Mouse (Mus musculus) kidney, embryonic 16.5 days (tissue): ENCODE data around the gene Zc3h18. TPM values are rescaled to one million over a fixed set of nuclear protein-coding genes. Genes with fewer than 3 reads are reported as not detected.

ENCODE experiments used
- ATAC-seq: fragments of 200-750 bp; cut with Nextera tagmentation; 2 replicates; pipeline ENCODE4 v1.8.0; 2017; ENCODE audit warnings: moderate TSS enrichment; ENCODE audit not compliant: low FRiP score, low TSS enrichment
- H3K27ac ChIP-seq: fragments of 300-500 bp; sonication (generic); 2 replicates; pipeline ENCODE4 v1.5.1; 2014; ENCODE audit warnings: low read length
- H3K27me3 ChIP-seq: fragments of 300-500 bp; sonication (generic); 2 replicates; pipeline ENCODE4 v1.6.1; 2014; ENCODE audit warnings: low read length, control low read depth, mixed read lengths; ENCODE audit not compliant: insufficient read depth
- H3K36me3 ChIP-seq: fragments of 300-500 bp; sonication (generic); 2 replicates; pipeline ENCODE4 v1.6.1; 2014; ENCODE audit warnings: low read length, control low read depth, mixed read lengths; ENCODE audit not compliant: insufficient read depth
- H3K4me1 ChIP-seq: fragments of 300-500 bp; sonication (generic); 2 replicates; pipeline ENCODE4 v1.6.1; 2014; ENCODE audit warnings: low read length, control low read depth, mixed read lengths; ENCODE audit not compliant: insufficient read depth
- H3K4me2 ChIP-seq: fragments of 300-500 bp; sonication (generic); replicated peaks from 2 replicates; pipeline ENCODE4 v1.6.1; 2014; ENCODE audit warnings: low read depth, low read length
- H3K4me3 ChIP-seq: fragments of 300-500 bp; sonication (generic); 2 replicates; pipeline ENCODE4 v1.5.1; 2014; ENCODE audit warnings: mild to moderate bottlenecking, low read length
- H3K9ac ChIP-seq: fragments of 300-500 bp; sonication (generic); replicated peaks from 2 replicates; pipeline ENCODE4 v1.6.1; 2014; ENCODE audit warnings: low read length
- H3K9me3 ChIP-seq: fragments of 300-500 bp; sonication (generic); 2 replicates; pipeline ENCODE4 v1.6.1; 2016; ENCODE audit warnings: low read length, control low read depth
- WGBS: fragments of 180-500 bp; shearing (Covaris S2); extraction: QIAGEN DNeasy Blood & Tissue Kit; methylation state at CpG from one replicate; pipeline ENCODE4 v1.1.7; 2014; 5-methylcytosine and 5-hydroxymethylcytosine counted together
- polyA plus RNA-seq: library from polyadenylated mRNA; unstranded; fragments of >200 nt; fragmentation: Nextera tagmentation; extraction: Ambion mirVana; gene quantifications from 2 replicates; pipeline ENCODE4 v1.2.1, GENCODE M21; 2015

Zc3h18 gene
- polyA plus RNA-seq = 50.1 and 50.6 TPM in 2 replicates

GRCm38 (mm10) chr8:122376365-122377231 is at the start of gene Zc3h18:
TSS of gene Zc3h18 (plus strand) at chr8:122376609.
- H3K4me1 ChIP-seq = peaks cover 24% of the 10 kb centered on the region
- H3K9me3 ChIP-seq = no peaks in the 10 kb centered on the region
- peak within 1 kb of the TSS; percentile 96 for H3K9ac ChIP-seq
- ATAC-seq = peak; percentile 95
- peaks cover 5% of the 10 kb centered on the region; the same call in 1 of the 2 replicates for H3K36me3 ChIP-seq
- peak within 1 kb of the TSS; percentile 91 for H3K4me3 ChIP-seq
- H3K4me2 ChIP-seq = peak within 1 kb of the TSS; percentile 87
- peak within 1 kb of the TSS; percentile 95 for H3K27ac ChIP-seq
- H3K27me3 ChIP-seq = no peaks in the 10 kb centered on the region
- under 1% methylated on average over 85 of the region's 107 CpGs for WGBS

GRCm38 (mm10) chr8:122329072-122329471 is 47.3 kb upstream of the Zc3h18 start:
- H3K27me3 ChIP-seq = no peaks in the 10 kb centered on the region
- H3K4me1 ChIP-seq = peaks cover 40% of the 10 kb centered on the region
- no peaks in the 10 kb centered on the region for H3K9me3 ChIP-seq
- ATAC-seq = no peak
- H3K4me2 ChIP-seq = no peak overlapping the region
- H3K36me3 ChIP-seq = 0 out of 2 replicates have a peak, but pooled peaks cover 3% of the 10 kb centered on the region
- 70% methylated on average over 5 of the region's 8 CpGs for WGBS
- H3K27ac ChIP-seq = no peak overlapping the region
- H3K4me3 ChIP-seq = no peak overlapping the region
- H3K9ac ChIP-seq = no peak overlapping the region

DNA sequence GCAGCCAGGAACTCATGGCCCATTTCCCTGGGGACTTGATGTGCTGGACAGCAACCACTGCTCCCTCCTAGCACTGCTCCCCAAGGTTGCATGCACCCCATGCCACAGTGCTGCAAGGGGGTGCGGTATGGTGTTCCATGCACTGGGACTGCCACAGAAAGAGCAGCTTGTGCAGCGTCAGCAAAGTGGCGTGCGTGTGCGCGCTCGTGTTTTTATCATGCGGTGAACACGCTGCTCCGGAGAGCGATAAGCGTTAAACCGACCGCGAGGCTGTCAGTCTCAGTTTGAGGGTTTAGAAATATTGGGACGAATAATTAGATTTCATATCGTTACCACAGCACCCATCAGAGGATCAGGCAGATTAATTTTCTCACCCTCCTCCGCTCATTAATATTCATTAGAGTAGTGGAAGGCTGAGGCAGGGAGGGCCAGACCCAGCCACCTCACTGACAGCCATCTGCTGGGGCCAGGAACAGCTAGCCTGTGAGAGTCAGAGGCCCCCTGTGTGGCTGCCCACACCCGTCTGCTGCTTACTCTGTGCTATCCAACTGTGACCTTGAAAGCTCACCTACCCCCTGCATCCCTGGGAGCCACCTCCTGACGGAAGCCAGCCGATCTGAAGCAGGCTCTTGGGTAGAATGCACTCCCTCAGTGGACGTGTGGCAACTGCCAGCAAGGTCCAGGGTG is 46.7 kb upstream of the Zc3h18 start:
- Histone ChIP-seq H3K36me3 (0 out of 2 replicates have a peak, but pooled peaks cover 3% of the 10 kb centered on the region), H3K4me3 (no peak overlapping the region), H3K9ac (no peak overlapping the region), H3K9me3 (no peaks in the 10 kb centered on the region), H3K4me1 (peaks cover 34% of the 10 kb centered on the region), H3K27ac (no peak overlapping the region), H3K4me2 (no peak overlapping the region), H3K27me3 (no peaks in the 10 kb centered on the region; the same call in 1 of the 2 replicates)
- 81% methylated on average over 22 of the region's 22 CpGs for WGBS
- no peak for ATAC-seq

DNA sequence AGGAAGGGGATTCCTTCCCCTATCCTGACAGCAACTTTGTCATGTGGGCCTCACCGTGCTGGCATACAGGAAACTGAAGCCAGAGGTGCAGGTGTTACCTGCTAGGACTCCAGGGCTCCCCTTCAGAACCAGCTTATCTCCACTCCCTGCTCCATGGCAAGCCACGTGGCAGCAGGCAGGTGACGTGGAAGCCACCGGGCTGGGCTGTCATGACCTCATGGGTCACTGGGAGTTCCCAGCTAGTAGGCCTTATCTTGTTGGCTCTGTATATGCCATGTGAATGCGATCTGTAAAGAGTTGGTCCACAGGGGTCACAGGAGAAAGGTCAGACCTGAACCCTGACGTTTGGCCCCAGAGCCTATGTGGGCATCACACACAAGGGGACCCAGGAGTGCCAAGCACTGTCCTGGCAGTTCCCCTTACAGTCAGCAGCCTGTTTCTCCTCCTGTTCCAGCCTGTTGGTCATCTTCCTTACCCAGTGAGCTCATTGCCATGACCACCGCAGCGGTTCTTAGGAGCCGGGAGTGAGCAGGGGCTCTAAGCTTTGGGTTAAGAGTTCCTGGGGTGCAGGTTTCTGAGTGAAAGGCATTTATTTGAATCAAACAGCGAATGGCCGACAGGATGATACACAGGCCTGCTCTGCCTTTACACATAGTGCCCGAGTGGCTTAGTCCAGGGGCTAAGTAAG is 45.8 kb upstream of the Zc3h18 start:
- H3K4me3 ChIP-seq = no peak overlapping the region
- peaks cover 9% of the 10 kb centered on the region for H3K27me3 ChIP-seq
- peaks cover 32% of the 10 kb centered on the region for H3K4me1 ChIP-seq
- H3K9ac ChIP-seq = 0 out of 2 replicates have a peak overlapping the region, but pooled peaks have one; percentile 22
- H3K4me2 ChIP-seq = no peak overlapping the region
- 0 out of 2 replicates have a peak, but pooled peaks cover 3% of the 10 kb centered on the region for H3K36me3 ChIP-seq
- H3K9me3 ChIP-seq = no peaks in the 10 kb centered on the region
- no peak for ATAC-seq
- WGBS = 70% methylated on average over 12 of the region's 12 CpGs
- H3K27ac ChIP-seq = peak overlapping the region; percentile 82

DNA sequence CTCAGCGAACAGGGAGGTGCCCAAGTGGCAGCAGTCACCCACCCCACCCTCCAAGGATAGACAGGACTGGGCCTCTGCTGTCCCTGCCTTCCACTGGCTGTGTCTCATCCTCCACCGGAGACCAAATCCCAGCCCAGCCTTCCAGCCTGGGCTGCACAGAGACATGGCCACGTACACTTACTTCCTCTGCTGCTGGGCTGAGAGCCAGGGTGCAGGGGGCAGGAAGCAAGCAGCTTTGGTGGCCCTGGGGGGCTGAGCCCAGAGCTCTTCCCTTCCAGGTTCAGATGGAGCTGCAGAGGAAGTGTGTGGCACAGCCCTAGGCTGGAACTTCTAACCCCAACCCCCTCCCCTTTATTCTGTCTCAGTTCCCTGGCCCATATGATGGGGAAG is 45.3 kb upstream of the Zc3h18 start:
- peak; percentile 65 for ATAC-seq
- Histone ChIP-seq H3K27ac (peak overlapping the region; percentile 82), H3K4me1 (peaks cover 31% of the 10 kb centered on the region), H3K27me3 (peaks cover 10% of the 10 kb centered on the region), H3K4me2 (no peak overlapping the region), H3K4me3 (no peak overlapping the region), H3K36me3 (peaks cover 6% of the 10 kb centered on the region; the same call in 1 of the 2 replicates), H3K9ac (no peak overlapping the region), H3K9me3 (no peaks in the 10 kb centered on the region)
- WGBS = 60% methylated on average over 3 of the region's 3 CpGs

DNA sequence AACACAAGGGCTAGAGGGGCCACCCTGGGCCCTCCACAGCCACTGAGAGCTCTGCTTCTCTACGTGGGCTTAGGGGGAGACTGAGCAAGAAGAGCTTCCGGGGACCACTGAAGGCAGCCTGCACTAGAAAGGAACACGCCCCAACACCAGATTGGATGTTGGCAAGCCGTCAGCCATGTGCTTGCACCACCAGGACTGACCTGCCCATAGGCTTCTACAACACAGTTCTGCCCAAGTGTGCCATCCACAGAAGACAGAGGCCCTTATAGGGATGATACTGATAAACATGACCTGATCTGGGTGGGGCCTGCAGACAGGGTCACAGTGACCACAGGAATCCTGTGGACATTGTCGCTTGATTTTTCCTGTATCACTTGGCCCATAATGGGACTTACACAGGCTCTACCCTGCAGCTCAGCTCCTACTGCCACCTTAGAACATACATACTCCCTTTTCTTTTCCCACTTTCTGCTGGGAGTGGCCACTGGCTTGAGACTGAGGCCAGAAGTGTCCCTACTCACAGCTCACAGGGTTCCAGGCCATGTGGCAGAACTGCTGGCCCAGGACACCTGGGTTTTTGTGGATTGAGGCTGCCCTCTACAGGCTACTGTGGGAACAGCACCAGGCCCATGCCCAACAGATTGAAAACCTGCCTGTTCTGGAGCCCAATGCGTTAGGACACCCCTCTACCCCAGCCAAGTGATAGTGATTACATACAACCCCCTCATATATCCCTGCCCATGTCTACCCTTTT is 43.5 kb upstream of the Zc3h18 start:
- Histone ChIP-seq H3K36me3 (peaks cover 11% of the 10 kb centered on the region), H3K9me3 (no peaks in the 10 kb centered on the region), H3K27me3 (peaks cover 27% of the 10 kb centered on the region), H3K4me1 (peaks cover 30% of the 10 kb centered on the region), H3K9ac (no peak overlapping the region), H3K4me2 (no peak overlapping the region), H3K4me3 (no peak overlapping the region), H3K27ac (no peak overlapping the region)
- 73% methylated on average over 6 of the region's 6 CpGs for WGBS
- 0 out of 2 replicates have a peak, but pooled peaks have one; percentile 28 for ATAC-seq

GRCm38 (mm10) chr8:122333531-122333930 is 42.9 kb upstream of the Zc3h18 start:
- 91% methylated on average over 7 of the region's 7 CpGs for WGBS
- Histone ChIP-seq H3K4me1 (peaks cover 30% of the 10 kb centered on the region), H3K36me3 (peaks cover 11% of the 10 kb centered on the region), H3K27ac (no peak overlapping the region), H3K9me3 (no peaks in the 10 kb centered on the region), H3K9ac (no peak overlapping the region), H3K4me3 (no peak overlapping the region), H3K4me2 (no peak overlapping the region), H3K27me3 (peaks cover 30% of the 10 kb centered on the region)
- ATAC-seq = no peak

GRCm38 (mm10) chr8:122334791-122335490 is 41.5 kb upstream of the Zc3h18 start:
- H3K4me3 ChIP-seq = no peak overlapping the region
- H3K36me3 ChIP-seq = peaks cover 11% of the 10 kb centered on the region
- no peak overlapping the region for H3K4me2 ChIP-seq
- no peak overlapping the region for H3K27ac ChIP-seq
- H3K9ac ChIP-seq = peak overlapping the region; percentile 18; the same call in 1 of the 2 replicates
- peaks cover 30% of the 10 kb centered on the region for H3K27me3 ChIP-seq
- no peak for ATAC-seq
- WGBS = 90% methylated on average over 13 of the region's 13 CpGs
- peaks cover 29% of the 10 kb centered on the region for H3K4me1 ChIP-seq
- no peaks in the 10 kb centered on the region for H3K9me3 ChIP-seq
